Mouse (Mus musculus): ENCODE results near the gene Cfap77.
"Not testable (repeated sequence)": the region's sequence is repeated elsewhere in the genome, so short reads cannot be mapped to it uniquely, and the experiment has no call there.

The Cfap77 gene

DNA sequence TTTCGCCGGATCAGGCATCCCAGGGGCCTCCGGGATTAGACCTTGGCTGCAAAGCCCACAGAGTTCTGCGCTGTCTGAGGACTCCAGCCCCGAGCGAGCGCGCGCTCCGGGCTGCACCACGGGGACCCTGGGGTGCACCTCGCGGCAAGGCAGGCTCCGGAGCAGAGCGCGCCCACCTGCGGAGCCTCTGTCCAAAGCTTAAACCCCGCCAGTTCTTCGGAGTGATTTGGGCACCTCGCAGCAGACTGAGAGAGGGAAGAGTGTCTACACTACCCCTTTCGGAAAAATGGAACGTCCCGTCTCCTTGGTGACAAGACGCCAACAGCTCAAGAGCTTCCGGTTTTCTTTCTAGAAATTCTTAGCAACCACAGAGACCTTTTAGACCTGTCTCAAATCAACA is at the start of gene Cfap77:
Gene Cfap77, minus strand, starts transcription at position 76 of the 400 bp plus-strand sequence.
- DNase-seq (ENCODE audit: low read depth in 2 of 2, low spot score in 2 of 2), result peak; percentile 73 to 87

DNA sequence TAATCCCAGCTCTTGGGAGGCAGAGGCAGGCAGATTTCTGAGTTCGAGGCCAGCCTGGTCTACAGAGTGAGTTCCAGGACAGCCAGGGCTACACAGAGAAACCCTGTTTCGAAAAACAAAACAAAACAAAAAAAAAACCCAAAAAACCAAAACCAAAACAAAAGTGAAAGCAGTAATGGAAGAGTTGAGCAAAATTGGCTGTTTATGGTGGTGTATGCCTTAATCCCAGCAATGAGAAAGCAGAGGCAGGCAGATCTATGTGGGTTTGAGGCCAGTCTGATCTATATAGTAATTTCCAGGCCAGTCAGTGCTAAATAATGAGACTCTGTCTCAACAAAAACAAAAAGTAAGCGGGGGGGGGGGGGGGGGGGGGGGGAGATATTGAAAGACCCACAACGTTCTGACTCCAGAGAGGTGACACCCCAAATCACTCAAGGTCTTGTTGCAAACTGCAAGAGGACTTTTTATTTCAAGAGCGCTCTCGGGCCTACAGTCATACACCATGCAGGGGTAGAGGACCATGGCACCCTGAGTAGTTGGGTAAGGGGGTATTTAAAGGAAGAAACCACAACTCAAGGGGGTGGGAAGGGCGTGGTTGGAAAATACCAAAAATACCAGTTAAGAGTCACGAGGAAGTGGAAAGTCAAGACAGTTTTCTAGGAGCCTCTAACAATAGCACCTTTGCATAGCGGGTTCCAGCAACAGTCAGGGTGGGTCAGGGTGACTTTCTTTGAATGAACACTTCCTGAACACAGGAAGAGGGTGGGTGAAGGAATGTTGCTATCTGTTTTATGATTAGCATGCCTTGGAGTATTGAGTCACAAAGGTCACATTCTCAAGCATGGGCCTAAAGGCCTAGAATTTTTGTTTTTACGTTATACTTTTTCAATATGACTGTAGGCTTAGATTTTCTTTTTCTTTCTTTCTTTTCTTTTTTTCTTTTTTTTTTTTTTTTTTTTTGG is 47.8 kb upstream of the Cfap77 start:
- DNase-seq (ENCODE audit: low read depth in 2 of 2, low spot score in 2 of 2), result not testable (repeated sequence)

DNA sequence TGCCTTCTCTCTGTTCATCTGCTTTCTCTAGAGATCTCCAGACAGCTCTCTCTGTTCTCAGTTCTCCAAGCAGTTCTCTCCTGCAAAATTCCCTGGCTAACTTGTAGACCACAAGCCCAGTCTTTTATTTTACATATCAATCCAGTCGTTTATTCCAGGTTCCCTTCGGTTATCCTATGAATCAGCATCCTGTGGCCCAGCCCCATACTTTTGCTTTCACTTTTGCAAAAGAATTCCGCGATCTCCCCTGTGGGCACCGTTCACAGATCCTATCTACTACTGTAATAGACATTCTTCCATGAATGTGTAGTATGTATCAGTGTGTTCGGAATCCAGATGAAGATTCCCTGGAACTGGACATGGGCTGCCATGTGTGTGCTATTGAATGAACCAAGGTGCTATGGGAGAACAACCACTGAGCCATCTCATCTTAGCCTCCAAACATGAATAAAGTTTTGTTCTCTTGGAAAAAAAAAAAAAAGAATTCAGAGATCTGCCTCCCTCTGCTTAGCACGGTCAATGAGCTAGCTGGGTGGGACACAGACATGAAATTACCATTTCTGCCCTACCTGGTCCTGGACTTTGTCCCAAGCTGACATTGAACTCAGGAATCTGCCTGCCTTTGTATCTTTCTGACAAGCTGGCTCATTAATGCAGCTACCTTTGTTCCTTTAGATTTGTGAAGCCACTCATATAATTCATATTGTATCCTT is 46.1 kb upstream of the Cfap77 start:
- DNase-seq (ENCODE audit: low read depth in 2 of 2, low spot score in 2 of 2), result no peak

DNA sequence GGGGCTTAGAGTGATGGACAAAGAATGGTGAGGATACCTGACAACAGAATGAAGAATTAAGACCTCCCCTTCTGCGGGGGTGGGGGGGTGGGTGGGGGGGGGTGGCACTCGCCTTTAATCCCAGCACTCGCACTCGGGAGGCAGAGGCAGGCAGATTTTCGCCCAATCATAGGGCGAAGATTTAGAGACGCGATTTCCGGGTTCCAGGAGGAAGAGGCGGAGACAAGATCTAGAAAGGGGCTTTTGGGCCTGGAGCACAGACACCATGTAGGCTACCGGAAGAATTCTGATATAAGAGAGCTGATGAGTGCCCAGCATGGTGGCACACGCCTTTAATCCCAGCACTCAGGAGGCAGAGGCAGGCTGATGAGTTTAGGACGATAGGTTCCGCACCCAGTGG is 44.8 kb upstream of the Cfap77 start:
- DNase-seq (ENCODE audit: low read depth in 2 of 2, low spot score in 2 of 2), result no peak

DNA sequence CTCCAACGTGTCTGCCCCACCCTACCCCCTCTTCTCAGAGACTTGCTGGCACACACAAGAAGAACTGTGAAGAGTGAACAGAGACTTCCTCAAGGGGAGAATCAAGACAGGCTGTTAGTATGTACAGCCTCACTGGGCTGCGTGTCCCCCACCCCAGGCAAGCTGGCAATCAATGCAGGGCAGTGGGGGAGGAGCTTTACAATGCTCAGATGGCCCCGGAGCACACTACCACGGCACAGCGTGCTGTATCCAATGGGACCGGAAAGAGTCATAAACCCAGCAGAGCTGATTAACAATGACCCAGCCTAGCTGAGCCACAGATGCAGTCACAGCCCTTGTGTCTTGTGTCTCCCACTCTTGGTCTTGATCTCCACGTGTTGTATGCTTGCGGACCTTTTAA is 43.9 kb upstream of the Cfap77 start:
- DNase-seq (ENCODE audit: low read depth in 2 of 2, low spot score in 2 of 2), result no peak

DNA sequence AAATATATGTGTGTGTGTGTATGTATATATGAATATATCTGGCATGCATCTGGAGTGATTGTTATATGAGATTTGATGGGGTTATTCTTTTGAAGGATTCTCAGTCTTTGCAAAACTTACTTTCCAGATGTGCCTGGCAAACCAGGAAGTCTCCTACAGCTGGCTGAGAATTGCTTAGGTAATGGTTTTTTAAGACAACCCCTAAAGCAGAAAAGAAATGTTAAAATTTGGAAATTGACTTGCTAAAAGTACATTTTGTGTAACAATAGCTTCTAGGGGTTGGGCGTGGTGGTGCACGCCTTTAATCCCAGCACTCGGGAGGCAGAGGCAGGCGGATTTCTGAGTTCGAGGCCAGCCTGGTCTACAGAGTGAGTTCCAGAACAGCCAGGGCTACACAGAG is 43.1 kb upstream of the Cfap77 start:
- not testable (repeated sequence) for DNase-seq (ENCODE audit: low read depth in 2 of 2, low spot score in 2 of 2)

DNA sequence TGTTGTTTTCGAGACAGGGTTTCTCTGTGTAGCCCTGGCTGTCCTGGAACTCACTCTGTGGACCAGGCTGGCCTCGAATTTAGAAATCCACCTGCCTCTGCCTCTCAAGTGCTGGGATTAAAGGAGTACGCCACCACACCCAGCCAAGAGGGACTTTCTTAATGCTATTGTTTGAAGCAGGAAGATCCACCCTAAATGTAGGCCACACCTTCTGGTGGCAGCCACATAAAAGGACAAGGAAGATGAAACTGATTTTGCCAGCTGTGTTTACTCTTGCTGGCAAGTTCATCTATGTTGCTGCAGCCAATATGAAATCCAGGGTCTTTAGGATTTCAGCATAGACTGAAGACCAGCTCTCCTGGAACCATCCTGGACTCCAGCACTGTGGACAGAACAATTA is 42.6 kb upstream of the Cfap77 start:
- peak; percentile 51 to 72 for DNase-seq (ENCODE audit: low read depth in 2 of 2, low spot score in 2 of 2)

DNA sequence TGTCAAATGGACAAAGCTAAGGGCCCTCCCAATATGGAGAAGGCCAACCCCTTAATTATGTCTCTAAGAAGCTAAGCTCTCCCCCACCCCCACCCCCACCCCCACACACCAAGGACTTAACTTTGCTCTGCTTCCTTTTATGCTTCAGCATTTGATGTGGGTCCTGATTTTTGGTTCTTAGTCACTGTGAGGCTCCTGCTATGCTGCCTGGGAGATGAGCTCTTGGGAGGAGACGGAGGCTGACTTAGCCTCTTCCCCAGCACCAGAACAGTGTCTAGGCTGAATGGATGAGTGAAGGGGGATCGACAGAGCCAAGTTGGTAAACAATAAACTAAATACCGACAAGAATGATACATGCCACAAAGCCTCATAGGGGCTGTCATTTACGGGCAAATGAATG is 41.9 kb upstream of the Cfap77 start:
- peak in 1 of 2 experiments; percentile 14 for DNase-seq (ENCODE audit: low read depth in 2 of 2, low spot score in 2 of 2)

DNA sequence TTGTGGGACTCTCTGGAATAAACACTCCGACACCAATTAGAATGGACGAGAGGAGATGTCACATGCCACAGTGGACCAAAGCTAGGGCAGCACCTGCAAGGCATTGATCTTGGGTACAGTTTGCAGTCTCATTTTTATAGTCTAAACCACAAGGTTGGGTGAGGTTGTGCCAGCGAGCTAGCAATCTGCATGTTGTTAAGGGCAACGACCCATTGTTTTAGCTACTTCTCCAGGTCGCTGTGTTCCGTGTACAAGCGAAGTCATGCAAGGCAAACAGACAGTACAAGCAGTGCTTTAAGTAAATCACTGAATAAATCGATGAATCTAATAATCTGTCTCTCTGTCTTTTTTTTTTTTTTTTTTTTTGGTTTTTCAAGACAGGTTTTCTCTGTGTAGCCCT is 40.8 kb upstream of the Cfap77 start:
- DNase-seq (ENCODE audit: low read depth in 2 of 2, low spot score in 2 of 2), result peak; percentile 41 to 47

DNA sequence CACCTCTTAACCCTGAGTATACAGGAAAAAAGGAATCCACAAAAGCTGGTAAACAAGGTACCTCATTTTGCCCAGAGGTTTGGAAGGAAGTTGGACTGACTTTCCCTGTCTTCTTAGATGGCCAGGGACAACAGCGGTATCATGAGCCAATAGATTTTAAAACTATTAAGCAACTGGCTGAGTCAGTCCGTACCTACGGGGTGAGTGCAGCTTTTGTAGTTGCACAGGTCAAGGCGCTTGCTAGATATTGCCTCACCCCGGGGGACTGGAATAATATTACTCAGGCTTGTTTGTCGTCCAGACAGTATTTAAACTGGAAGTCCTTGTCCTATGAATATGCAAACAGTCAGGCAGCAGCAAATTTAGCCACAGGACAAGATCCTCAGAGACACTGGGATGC is 34.4 kb upstream of the Cfap77 start:
- not testable (repeated sequence) for DNase-seq (ENCODE audit: low read depth in 2 of 2, low spot score in 2 of 2)

DNA sequence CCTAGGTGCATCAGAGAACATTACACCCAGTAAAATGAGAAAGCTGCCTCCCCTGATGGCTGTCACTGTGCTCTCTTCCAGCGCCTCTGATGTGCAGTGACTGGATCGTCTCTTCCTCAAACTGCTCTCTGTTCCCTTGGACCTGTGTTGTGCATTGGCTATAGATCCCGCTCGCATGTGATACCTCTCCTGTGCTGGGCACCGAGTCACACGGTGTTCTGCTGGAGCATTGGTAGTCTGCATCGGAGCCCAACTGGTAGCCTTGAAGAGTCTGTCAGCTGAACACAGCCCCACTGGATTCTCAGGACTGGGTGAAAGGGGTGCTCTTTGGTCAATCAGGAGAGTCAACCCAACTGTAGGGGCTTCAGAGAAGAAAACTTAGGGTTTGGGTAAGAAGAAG is 31.2 kb upstream of the Cfap77 start:
- no peak for DNase-seq (ENCODE audit: low read depth in 2 of 2, low spot score in 2 of 2)

DNA sequence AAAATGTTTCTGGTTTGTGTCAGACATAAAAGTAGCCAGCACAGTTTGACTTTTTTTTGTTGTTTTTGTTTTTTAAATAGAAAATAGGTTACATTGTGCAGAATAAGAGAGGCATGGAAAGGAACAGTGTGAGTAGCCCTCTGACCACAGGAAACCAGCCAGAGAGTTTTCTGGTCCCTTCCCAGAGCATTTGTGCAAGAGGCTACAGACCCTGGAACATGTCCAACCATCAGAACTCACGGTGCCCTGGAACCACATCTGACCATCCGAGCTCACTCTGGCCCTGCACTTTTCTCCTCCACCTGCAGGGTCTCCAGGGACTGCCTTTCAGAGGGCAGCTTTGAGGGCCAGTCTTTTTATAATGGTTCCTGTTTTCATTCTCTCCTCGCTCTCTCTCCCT is 27.1 kb upstream of the Cfap77 start:
- DNase-seq (ENCODE audit: low read depth in 2 of 2, low spot score in 2 of 2), result no peak

DNA sequence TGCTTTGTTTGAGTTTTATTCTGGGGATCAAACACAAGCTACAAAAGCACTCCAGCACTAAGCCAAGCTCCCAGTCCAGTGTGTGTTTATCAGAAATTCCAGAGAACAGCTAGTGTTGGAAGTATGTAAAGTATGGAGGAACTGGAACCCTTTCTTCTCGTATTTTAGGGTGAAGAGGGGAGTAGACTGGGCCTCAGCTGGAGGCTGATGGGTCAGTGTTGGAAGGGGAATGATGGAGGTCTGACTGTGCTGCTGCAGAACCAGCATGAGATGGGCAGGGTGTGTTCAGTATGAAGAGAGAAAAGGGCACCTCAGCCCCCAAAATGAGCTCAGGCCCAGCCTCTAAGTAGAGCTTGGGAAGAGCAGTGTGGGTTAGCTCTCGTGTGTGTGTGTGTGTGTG is 21.4 kb upstream of the Cfap77 start:
- no peak for DNase-seq (ENCODE audit: low read depth in 2 of 2, low spot score in 2 of 2)

DNA sequence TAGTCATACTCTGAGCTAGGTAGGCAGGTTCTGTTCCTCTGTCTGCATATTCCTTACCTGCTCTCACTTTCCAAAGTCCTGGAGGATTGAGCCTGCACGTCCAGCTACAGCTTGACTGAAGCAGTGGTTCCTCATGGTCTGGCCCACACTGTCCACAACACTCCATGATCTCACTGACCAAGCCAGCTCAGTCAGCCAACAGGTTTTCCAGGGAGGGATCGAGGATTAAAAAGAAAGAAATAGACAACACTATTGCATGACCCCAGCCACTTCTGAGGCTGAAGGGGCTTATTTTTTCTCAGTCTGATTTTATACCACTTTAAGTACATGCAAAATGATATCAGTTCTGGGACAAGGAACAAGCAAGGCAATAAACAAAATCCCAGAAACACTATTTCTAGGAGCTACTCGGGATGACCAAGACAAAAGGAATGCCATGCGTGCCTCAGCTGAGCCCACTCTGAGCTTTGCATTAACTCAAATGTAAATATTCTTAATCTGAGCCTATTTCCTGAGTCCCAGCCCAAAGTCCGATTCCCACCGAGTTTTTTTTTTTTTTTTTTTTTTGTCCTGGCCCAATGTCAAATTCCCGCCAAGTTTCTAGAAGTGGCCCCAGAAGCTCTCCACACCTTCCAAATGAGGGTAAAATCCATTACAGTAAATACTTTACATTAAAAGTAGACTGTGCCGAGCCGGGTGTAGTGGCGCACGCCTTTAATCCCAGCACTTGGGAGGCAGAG is 20.6 kb upstream of the Cfap77 start:
- no peak for DNase-seq (ENCODE audit: low read depth in 2 of 2, low spot score in 2 of 2)

DNA sequence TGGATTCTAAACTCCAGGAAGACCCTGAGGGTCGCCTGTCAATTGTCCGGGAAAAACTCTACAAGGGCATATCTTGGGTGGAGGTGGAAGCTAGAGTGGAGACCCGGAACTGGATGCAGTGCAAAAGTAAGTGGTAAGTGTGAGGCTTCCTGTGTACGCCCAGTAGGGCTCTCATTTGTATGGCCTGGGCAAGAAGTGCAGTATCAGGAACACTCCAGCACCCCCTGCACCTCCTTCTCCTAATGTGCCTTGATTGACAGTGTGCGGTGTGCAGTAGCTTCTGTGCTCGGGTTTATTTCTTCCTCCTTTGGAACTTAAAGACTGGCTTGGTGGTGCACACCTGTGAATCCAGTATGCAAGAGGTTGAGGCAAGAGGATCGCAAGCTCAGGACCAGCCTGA is 19.8 kb upstream of the Cfap77 start:
- no peak for DNase-seq (ENCODE audit: low read depth in 2 of 2, low spot score in 2 of 2)

DNA sequence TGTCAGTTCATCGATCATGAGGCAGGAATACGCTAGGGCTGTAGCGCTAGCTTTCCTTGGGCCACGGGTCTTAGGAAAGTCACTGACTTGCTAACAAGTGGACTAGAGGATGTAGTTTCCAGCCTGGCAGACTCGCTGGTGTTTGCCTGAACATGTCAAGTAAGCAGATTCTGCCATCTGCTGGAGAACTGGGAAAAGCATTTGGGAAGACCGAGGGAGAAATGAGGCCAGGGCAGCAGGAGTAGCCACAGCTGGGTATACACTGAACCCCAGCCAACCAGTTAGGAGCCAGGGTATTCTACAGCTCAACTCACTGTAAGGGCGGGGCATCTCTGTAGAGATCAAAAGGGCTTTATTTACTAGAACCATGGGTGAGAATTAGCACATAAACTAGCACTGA is 11.5 kb upstream of the Cfap77 start:
- no peak for DNase-seq (ENCODE audit: low read depth in 2 of 2, low spot score in 2 of 2)

DNA sequence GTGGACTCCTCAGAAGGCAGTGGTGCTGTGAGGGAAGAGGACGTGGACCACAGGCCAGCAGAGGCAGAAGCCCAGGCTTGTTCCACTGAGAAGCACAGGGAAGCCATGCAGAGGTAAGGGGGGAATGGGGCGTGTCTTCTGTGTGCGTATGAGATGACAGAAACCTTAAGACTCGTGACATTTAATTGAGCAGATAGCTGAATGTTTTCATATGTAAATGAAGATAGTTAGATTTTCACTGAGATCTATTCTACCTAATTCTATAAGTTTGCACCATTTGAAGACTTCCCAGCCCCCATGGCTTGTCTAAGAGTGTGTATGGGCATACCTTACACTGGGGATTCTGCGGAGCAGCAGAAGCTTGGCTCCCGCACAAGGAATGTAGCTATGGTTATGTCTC is 10.9 kb upstream of the Cfap77 start:
- no peak for DNase-seq (ENCODE audit: low read depth in 2 of 2, low spot score in 2 of 2)

DNA sequence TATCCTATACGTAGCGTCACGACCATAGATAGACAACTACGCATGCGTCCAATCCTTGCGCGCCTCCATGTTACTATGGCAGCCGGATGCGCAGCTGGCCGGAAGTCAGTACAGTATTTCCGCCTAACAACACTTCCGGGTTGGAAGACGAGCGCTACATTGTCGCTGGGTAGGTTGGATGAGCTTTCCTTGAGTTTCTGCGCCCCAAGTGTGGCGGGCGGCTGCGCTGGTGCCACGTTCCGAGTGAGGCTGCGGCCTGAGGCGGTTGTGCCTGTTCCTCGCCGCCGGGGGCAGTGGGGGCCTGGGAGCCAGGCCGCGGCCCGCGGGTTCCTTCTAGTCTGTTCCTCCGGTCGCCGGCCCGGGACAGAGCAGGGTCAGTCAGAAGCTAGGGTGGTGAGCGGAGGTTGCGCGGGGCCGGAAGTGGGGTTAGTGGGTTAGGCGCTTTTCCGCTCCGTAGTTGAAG is 5.3 kb upstream of the Cfap77 start, which contains the start of gene Ttf1:
Gene Ttf1, plus strand, starts transcription at position 128 of the 463 bp plus-strand sequence.
- DNase-seq (ENCODE audit: low read depth in 2 of 2, low spot score in 2 of 2), result peak; percentile 83 to 90

DNA sequence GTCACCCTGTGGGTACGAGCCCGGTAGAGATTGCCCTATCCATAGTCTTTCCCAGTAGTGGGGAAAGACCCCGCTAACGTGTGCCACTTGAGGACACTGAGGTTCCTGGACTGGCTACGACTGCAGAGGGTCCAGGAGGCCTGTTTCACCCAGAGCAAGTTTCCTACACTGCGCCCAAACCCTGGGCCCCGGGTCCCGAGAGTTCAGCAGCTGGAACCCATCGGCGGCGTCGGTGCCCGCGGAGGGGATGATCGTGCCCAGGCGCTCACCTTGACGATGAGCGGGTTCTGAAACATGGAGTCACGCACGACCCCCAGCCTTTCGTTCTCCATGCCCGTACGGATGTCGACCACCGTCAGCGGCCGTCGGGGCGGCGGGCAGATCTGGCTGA is 326 bp downstream of the Cfap77 start:
- DNase-seq (ENCODE audit: low read depth in 2 of 2, low spot score in 2 of 2), result no peak

DNA sequence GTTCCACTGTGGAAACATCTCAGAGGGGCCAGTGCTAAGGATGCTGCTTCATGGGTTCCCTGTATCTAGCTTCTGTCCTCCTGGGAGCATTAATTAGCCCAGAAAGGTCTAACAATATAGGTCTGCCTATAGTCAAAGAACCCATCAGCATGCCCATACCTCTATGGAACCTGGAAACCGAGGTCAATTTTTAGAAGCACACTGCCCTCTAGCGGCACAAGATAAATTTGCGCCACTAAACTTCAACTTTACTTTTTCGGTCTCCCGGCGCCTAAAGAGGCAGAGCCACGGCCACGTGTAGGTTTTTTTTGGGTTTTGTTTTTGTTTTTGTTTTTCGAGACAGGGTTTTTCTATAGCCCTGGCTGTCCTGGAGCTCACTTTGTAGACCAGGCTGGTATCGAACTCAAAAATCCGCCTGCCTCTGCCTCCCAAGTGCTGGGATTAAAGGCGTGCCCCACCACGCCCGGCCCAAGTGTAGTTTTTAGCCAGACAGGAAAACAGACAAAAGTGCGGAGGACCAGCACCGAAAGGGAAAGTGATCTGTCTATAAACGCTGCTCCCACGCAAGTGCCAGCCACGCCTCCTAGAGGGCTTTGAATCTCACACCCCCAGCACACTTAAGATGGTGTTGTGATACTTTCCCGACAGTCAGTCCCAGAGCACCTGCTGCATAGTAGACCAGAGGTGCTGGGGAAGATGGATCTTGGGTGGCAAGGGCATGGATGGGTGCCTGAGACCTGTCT is 893 bp downstream of the Cfap77 start:
- DNase-seq (ENCODE audit: low read depth in 2 of 2, low spot score in 2 of 2), result peak; percentile 51 to 72
